Mouse (Mus musculus) ES-Bruce4 (cell line): Measurements from ENCODE around the gene Mei4.

Experiments used
- CTCF ChIP-seq: IDR thresholded peaks from one replicate; pipeline ENCODE4 v1.8.1; 2011; ENCODE audit warnings: low read depth, low read length
- EP300 ChIP-seq: IDR thresholded peaks from 2 replicates; pipeline ENCODE4 v1.6.1; 2011; ENCODE audit warnings: low read depth, low read length; ENCODE audit not compliant: insufficient read depth
- POLR2A ChIP-seq: IDR thresholded peaks from one replicate; pipeline ENCODE4 v1.8.1; 2011; ENCODE audit warnings: low read length; ENCODE audit not compliant: insufficient read depth

DNA sequence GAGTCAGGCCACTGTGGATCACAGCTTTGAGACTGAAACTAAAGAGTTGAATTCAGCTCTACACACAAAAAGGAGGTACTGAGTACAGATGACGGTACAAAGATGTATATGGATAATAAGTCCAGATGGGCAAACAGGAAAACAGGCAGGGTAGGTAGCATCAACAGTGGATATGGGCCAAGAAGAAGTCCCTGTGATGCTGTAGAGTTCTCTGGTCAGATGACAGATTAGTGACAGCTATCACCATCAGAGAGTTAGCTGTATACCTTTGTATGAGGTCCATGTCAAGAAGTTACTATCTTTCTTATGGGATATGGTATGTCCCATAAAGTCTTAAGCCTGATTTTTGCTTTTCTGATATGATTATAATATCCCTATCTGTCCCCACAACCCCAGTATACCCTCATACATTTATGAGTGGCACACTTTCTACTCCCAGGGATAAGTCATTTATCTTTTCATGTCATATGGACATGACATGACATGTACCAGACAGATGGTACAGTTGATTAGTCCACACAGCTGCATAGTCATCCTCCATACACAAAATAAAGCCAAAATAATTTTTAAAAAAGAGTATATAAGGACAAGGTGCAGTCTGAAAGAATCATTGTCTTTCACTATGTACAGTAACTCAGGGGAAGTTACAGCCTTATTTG, 43.6 kb upstream of the Mei4 start:
- TF ChIP-seq EP300 (no peak), CTCF (no peak), POLR2A (no peak)
